Mouse (Mus musculus): ENCODE measurements at regions not wholly inside any gene's neighbourhood (a gene's known extent, or its start where the extent isn't known, plus 50 kb on each side); places are given as distances from the start of the nearest gene placed in this dataset.

DNA sequence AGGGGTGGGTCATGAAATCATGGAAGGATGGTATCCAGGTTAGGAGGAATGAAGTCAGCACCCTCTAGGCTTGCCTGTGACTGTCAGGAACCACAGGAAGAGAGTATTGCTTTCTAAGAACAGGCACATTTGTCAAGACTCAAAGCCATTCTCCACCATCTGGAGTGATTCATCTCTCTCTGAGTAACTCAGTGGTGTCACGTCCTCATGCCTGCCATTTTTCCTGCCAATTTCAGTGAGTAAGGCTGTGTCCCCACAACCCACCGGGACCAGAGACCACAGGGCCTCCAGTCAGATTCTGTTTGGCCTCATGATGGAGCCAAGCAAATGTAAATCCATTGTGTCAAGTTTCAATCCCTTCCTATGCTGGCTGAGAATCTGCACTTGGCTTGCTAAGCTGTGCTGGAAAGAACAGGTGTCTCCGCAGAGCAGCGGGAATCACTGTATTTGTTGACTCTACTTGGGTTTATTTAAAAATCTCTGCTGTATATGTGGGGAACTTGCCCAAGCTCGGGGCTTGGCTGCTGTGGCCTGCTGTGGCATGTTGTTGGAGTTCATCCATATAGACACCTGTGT, 230.0 kb upstream of the Mki67 start:
- TF ChIP-seq GATA1 (IDR thresholded peaks at IDR 0.05; ENCODE audit: low read length) (no peak), TAL1 (IDR thresholded peaks at IDR 0.05; ENCODE audit: low read length) (no peak)
